Mouse (Mus musculus) 3134 (cell line): ENCODE measurements at regions not wholly inside any gene's neighbourhood (a gene's known extent, or its start where the extent isn't known, plus 50 kb on each side); places are given as distances from the start of the nearest gene placed in this dataset.

Experiments used
- DNase-seq: peaks from one replicate; pipeline ENCODE4 v3.0.0-alpha.2; 2011; ENCODE audit warnings: low spot score; ENCODE audit not compliant: insufficient read length; ENCODE audit errors: extremely low read depth

DNA sequence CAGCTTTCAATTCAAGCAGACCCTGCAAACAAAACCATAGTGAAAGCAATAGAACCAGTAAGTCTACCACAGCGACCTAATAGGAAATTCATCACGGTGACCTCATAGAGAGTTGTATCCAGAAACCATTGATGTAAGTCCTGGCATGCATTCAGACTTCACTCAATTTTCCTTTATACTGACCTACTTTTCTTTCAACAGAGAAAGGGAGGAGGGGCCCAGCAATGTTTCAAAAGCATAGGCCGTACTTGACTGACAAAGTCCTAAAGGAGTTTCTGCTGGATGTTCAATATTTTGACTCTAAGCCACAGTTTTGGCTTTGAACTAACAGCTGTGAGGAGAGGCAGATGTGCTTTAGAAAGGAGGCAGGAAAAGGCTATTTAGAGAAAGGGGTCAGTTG is 88.4 kb downstream of the AI593442 start:
- DNase-seq, result no peak

DNA sequence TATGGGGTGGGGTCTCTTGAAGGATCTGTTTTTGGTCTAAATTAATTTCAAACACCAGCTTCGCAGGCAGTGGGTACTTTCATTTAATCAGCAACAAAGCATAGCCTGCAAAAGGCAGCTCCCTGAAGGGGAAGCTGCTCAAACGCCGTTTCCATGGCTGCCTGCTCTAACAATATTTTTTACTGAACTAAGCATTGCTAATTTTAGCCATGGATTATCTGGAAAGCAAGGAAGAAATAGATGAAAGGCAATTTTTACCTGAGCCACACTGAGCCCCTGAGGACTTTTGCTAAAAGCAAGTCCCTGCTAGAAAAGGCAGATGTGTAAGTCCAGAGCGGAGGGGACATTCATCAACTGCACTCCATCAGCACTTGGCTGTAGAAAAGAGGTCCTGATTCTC is 105.5 kb downstream of the AI593442 start:
- DNase-seq, result no peak

DNA sequence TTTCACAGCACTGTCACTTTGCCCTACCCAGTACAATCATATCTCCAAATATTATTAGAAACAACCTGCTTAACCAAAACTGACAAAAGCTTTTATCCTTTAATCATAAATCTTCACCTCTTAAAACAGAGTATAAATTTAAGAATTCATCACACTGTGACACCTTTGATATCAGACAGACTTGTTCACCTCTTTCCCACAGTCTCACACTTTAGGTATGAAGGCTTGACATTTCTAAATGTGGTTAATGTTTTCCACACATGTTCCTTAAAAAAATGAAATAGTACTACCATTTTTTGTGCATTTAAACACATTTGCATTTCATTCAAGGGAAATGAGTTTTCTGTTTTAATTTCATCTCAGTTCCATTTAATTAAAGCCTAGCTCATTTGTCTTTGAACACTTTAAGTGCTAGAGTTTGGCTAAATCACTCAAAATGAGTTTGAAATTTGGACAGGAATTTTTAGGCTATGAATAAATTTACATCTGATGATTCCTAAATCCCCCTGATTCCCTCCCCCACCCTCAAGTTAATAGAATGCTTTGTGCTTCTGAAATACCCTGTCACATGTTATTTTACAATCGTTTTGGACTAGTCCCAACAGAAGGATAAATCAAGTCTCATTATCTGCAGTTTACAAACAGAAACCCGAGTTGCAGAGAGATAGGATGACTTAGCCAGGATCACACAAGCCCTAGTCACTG is 127.9 kb downstream of the AI593442 start:
- no peak for DNase-seq

DNA sequence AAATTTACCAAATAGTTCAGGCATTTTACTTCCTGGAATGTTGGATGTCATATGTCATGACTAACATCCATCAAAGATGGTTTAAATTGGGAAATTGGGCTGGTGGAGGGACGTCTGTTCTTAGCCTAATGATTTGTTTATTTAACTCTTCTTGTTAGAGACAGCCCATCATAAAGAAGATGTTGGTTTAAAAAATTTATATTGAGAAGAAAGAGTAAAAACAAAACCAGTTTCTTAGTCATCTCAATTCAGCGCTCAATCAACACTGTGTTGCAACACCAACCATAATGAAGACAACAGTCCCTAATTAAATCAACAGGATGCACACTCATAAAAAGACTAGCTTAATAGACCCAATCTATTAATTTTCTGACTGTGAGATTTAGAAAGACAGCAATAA is 133.5 kb downstream of the AI593442 start:
- DNase-seq, result no peak

DNA sequence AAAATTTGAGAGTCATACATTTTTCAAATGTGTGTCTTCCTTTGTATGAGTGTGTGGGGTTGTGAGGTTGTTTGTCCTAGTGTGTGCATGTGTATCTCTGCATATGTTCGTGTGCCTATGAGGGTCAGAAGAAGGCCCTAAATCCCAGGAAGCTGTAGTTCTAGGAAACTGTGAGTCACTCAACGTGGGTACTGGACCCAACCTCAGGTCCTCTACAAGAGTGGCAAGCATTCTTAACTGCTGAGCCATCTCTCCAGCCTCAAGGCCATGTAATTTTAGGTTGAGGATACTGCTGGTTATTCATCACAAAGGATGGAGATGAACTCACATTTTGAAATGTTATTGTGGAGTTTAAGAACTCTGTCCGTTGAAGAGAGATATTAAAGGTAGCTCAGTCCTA is 140.5 kb downstream of the AI593442 start:
- peak; percentile 38 for DNase-seq

DNA sequence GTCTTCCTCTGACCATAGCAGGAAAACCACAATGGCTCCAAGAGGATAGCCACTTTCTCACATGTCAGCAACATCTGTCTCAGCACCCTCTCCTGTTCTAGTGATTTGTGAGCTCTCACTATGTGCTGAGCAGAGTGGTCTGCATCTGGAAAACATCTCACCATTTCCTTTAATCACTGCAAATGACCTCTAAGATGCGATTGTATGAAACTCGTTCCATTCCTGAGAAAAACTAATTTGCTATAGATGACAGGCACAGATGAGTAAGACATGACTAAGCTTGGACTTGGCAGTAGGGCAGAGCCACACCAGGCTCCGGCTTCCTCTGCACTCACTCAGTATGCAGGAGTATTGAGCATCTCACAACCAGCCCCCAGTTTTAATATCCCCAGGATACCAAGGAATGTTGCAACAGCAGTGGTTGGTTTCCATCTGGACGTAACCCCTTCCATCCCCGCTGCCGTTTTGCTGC is 150.1 kb downstream of the AI593442 start:
- peak; percentile 75 for DNase-seq

DNA sequence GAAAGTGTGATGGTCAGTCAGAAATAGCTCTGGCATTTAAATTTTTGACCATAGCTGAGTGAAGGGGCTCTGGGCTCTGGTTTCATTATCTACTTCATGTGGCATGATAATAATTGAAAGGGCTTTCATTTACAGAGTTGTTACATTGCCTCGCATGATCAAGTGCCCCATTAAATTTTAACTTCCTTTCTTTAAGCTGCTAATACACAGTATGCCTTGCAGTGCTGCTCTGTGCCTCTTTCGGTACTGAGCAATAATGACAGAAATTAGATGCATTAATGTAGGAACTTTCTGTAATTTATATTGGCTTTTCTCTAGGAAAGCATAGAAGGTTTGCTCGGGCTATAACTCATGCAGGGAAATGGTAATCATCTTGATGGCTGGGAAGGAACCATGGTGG is 179.1 kb downstream of the AI593442 start:
- no peak for DNase-seq

DNA sequence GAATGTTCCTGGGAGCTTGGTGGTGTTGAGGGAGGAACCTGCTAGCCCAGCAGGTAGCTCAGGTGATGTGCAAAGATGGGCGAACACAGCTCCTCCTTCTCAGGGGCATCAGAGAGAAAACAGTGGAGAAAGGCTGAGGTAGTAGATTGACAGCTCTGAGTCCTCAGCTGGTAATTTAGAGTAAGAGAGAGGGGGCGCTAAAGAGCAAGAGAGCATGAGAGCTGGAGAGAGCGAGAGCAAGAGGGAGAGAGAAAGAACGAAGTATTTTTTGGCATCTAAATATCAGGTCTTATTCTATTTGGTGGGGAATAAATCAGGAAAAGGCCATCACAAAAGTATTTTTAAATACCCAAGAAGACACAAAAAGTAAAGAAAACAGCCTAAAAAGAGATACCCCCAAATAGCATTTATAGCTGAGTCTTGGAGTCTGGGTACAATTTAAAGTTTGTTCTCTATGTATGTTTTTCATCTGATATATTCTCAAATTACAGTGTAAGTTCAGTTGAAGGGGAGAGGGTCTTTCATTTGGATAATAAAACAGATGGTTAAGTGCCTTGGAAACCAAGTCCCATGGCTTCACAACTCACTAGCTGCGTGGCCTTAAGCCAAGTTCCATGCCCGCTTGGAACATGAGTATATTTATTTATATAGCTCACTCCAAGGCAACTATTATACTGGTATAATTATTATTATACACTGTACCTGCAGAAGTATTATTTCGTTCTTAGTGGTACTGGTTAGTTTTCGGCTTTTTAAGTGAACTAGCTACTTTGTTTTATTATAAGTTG is 183.9 kb downstream of the AI593442 start:
- no peak for DNase-seq

DNA sequence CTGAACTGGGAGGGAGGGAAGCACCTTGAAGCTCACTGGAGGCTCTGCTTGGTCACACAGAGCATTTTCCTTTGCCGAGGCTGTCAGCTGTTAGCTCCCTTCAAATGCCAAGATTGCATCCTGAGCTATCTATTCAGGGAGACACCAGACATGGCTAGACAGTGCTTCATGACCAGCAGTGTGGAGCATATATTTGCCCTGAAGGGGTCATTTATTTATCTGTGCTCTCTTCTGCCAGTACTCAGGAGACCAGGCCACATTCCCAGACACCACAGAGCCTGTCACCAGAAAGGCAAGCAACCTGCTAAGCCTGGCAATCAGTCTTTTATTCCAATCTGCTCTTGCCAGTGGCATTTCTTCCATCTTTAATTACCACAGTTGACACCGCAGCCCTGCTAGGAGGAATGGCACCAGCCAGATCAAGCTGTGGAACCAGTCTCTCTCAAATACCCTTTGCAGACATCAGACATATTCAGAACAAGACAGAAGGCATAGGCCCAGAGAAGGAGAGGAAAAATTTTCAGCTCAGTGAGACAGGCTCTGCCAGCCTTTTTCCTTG is 186.6 kb downstream of the AI593442 start:
- DNase-seq, result no peak

DNA sequence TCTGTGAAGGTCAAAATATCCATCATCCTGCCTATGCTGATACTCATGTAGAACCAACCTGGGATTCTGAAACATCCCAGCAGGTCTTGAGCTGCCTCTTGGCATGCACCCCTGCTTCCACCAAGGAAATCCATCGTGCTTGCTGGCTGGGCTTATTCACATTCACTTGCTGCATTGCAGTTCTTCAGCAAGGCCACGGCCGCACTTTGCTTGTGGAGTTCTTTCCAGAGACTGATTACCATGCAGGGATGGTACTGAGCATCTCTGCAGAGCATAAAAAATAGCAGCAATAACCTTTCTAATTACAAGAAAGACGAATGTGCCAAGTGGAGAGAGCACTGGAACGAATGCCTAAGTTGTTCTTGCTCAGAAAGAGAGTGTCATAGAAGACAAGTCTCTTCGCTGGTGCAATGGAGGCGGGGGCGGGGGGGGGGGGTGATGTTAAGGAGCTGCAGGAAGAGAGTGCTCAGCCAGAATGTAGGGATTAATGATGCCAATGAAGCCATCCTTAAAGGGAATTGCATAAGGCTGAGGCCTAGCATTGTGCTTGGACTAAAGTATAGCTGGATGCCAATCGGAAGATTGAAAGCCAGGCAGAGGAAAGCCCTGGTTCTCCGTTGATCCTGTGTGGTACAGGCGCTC is 205.9 kb downstream of the AI593442 start:
- no peak for DNase-seq

DNA sequence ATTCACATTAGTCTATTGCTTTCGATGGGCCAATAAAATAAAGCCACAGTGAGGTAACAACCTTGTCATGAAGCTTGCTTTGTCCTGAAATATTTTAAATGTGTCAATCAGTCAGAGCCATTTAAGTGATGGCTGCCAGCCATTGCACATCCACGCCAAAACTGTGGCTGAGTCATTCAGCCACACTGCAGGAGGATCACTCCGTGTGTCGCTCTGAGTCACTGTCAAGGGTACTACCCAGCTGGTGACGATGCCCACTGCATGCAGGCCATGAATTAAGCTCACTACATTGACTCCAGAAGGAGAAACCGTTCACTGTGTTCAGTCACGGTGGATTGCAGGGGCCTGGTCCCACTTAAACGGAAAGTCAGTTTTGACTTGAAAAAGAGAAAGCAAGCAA is 206.7 kb downstream of the AI593442 start:
- peak; percentile 78 for DNase-seq

DNA sequence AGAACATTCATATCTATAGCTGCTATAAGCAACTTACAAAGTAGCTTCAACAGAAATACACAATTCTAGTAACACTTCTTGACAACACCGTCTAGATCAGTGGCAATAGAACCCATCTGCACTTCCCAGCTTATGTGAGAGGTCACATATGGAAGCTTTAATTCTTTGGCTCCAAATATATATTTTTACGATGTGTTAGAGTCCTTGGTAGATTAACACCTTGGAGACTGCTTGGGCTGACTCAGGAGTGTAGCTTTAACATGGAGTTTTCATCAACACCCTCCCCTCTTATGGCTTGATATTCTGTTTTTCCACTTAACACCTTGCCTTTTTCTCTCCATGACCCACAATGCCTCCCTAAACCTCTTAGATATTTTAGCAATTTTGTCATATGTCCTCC is 221.1 kb downstream of the AI593442 start:
- no peak for DNase-seq

DNA sequence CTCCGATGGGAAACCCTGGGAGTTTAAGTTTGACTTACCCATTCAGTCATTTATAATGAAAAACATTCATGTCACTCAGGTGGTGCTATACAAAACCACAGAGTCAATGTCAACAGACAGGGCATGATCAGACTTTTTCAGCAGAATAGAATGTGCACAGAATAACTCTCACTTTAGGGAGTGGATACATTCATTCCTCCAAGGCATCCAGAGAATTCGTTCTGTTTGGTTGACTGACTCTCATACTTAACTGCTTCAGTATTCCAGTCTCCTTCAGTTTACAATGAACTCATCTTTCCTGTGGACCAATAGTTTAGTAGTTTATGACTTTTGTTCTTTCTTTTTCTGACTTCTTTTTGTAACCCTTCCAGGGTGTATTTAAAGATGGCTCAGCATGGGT is 225.1 kb downstream of the AI593442 start:
- no peak for DNase-seq

DNA sequence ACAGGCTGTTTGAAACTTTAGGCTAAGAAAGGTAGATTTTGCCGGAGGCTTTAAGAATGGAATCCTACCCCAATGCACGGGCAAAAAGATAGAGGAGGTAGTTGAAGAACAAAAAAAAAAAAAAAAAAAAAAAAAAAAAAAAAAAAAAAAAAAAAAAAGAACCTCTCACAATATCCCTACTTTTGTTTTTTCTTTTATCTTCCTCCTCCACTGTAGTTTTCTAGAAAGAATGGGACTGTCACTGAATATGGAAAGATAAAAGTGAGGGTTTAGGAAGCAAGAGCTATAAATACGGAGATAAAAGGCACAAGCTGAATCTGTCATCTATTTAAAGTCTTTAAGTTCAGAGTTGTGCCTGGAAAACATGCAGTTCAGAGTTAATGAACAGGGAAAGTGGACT is 227.8 kb downstream of the AI593442 start:
- no peak for DNase-seq

DNA sequence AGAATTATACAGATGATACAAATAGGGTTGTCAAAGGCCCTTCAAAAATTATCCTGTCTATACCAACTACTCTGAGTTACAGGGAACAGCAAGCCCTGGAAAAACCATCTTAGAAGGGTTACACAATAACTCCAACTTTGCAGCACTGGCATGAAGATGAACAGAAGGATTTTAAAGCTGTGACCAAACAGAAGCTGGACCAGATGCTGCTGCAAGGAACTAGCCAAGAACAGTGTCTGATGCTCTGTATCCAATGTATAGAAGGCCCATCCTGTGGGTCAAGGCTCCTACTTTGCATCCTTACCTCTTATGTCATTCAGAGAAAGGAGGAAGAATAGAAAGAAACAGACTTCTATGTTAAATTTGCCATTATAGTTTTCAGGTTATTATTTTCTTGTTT is 231.3 kb downstream of the AI593442 start:
- no peak for DNase-seq

DNA sequence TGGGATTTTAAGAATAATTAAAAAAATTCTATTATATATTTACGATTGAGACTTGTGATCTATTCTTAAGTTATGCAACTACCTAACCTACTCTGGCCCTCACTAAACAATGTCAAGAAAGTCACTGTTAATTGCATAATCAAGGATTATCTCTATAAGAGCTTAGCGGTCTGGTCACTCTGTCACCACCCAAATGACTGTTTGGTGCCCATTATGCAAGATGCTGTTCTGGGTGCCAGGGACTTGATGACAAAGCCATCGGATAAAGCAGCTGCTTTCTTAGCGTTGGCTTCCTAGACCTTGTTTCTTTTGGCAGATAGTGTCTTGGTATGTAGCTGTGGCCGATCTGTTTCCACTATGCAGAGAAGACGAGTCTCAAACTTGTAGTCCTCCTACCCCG is 236.4 kb downstream of the AI593442 start:
- DNase-seq, result peak; percentile 28

DNA sequence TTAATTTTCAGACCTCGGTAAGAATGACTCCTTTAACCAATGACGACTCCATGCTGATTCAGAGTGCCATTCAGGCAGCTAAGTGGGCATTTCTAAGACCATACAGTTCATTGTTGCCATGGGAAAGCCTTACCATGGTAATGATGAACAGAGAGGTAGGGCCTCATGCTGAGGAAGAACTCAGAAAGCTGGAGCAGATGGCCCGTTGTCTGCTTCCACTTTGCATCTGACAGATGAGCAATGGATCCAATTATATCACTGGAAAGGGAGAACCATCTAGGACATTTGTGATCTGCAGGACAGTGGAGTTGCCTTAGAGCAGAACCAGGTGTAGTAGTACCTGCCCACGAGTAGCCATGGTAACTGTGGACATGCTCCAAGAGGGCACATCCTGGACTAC is 245.4 kb downstream of the AI593442 start:
- no peak for DNase-seq

DNA sequence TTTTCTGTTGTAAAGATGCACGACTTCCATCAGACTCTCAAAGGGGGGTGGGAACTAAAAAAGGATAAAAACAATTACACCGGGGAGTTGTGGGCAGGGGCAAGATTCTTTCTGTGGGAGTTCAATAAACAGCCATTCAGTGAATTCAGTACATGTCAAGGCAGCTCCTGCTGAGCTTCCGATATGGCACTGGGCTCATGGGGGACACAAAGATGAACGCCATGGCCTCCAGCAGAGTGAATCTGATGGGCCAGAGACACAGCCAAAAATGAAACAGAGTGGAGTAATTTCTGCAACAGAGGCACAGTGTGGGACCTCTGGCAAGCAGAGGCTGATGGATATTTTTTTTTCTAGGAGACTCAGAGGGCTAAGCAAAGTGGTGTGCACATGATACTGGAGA is 254.2 kb downstream of the AI593442 start:
- DNase-seq, result no peak

DNA sequence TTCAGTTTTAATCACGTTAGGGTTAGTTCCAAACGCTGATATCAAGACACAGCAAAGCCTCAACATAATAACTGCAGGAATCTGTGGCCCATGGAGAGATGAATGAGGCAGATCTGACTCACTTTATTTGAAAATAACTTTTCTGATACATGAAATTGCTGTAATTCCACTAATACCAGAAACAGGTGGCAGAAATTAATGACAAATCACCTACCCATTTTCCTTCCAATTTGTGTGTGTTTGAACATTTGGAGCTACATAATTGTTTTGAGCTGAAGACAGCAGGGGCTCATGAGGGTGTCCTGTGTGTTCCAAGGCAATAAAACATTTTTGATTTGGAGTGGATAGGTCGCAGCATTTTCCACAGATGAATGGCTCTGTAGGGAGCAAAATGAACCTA is 254.2 kb upstream of the Zc3h12c start:
- no peak for DNase-seq

DNA sequence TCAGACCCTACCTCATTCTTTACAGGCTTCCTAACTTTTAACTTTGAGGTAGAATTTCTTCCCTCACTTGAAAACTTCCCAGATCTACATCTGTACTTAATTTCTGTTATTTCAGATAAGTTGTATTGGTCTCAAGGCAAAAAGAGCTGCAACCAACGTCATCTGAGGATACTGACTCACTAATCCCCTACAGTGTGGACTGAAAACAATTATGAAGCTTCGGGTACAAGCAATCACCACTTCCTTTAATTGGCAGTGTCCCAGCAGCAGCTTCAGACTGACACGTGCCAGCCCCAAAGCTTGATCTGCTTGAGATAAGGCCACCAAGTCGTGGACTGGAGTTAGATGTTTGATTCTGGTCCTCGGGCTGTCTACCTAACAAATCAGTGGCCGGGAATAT is 247.3 kb upstream of the Zc3h12c start:
- no peak for DNase-seq

DNA sequence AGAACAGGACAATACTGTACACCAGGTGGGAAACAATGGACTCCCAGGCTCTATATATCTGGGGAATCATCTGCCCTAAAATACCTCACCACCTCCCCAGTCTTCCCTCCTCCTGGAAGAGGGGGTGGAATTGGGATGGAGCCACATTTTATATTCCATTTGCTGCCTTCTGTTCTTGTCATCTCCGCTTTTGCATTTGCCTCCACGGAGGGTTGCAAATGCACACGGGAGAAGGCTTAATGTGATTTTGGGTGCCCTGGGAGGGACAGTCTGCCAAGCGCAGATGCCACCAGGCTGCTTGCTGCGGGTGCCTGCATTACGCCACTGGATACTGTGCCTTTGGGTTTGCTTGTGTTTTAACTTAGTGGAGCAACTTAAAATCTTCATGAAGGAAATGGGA is 239.5 kb upstream of the Zc3h12c start:
- DNase-seq, result no peak
